Mouse (Mus musculus): ENCODE results near the gene Olfr633.
"Not testable (repeated sequence)": the region's sequence is repeated elsewhere in the genome, so short reads cannot be mapped to it uniquely, and the experiment has no call there.

Gene Olfr633

GRCm38 (mm10) chr7:103944137-103944536 is at the start of gene Olfr633:
Gene Olfr633 (plus strand): TSS chr7:103944437.
- DNase-seq (ENCODE audit: low spot score), result no peak

GRCm38 (mm10) chr7:103903187-103903586 is 41.0 kb upstream of the Olfr633 start, which contains the start of gene Olfr65:
Gene Olfr65 (plus strand): TSS chr7:103903487.
- no peak for DNase-seq (ENCODE audit: low spot score)

DNA sequence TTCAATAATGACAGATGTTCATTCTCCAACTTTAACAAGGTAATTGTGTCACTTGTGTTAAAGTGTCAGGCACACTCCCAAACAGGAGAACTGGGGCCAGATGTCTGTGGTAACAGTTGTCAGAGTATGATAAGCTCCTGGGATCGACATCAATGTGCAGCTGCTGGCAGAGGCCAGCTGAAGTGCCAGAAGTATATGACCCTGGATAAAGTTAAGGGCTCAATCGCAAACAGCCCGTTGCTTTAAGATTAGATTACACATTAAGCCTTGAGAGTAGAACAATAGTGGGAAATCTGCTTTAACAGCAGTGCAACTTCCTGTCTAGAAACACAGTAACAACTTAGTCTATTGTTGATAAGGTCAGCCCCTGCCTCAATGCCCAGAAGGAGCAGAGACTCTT is 34.2 kb upstream of the Olfr633 start:
- DNase-seq (ENCODE audit: low spot score), result no peak

- DNase-seq (ENCODE audit: low spot score), result no peak
Measured at GRCm38 (mm10) chr7:103912969-103913511, 31.2 kb upstream of the Olfr633 start.

DNA sequence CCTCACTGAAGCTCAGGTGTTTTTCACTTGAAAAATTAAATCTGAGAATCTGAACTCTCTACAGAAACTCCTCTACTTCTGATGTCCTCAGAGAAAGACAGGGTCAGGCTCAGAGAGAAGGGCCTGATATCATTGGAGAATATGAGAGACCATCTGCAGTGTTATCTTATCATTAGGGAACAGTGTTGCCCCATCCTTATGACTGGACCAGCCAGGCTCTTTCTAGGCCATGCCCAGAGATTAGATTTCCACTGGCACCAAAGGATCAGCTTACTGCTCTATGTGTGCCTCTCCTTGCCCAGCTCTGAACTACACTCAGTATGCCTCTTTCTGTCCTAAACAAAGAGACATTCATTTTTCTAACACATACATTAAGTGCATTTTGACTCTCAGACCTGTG is 28.9 kb upstream of the Olfr633 start:
- no peak for DNase-seq (ENCODE audit: low spot score)

- no peak for DNase-seq (ENCODE audit: low spot score)
Measured at GRCm38 (mm10) chr7:103928525-103928924, 15.7 kb upstream of the Olfr633 start, which contains the start of gene Olfr631. Gene Olfr631 (plus strand): TSS chr7:103928825.

GRCm38 (mm10) chr7:103934264-103934663 is 10.0 kb upstream of the Olfr633 start, which contains the start of gene Olfr632:
Gene Olfr632 (plus strand): TSS chr7:103934347.
- no peak for DNase-seq (ENCODE audit: low spot score)

GRCm38 (mm10) chr7:103942730-103943129 is 1.5 kb upstream of the Olfr633 start:
- peak; percentile 17 for DNase-seq (ENCODE audit: low spot score)

DNA sequence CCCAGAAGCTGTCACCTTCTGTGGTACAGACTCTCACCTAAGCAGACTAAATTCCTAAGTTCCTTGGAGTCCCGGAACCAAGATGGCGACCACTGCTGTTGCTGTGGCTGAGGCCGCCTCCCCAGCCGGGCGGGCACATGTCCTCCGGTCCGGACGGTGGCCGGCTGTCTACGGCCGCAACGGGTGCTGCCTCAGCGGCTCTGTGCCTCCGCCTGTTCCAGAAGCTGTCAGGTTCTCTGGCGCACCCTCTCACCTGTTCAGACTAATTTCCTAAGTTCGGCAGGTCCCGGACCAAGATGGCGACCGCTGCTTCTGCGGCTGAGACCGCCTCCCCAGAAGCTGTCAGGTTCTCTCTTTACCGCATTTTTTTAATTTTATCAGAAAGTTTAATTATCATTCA is 22.6 kb downstream of the Olfr633 start:
- DNase-seq (ENCODE audit: low spot score), result not testable (repeated sequence)

GRCm38 (mm10) chr7:103970852-103971251 is 26.6 kb downstream of the Olfr633 start, which contains the start of gene Olfr635:
Gene Olfr635 (plus strand): TSS chr7:103971152.
- no peak for DNase-seq (ENCODE audit: low spot score)

DNA sequence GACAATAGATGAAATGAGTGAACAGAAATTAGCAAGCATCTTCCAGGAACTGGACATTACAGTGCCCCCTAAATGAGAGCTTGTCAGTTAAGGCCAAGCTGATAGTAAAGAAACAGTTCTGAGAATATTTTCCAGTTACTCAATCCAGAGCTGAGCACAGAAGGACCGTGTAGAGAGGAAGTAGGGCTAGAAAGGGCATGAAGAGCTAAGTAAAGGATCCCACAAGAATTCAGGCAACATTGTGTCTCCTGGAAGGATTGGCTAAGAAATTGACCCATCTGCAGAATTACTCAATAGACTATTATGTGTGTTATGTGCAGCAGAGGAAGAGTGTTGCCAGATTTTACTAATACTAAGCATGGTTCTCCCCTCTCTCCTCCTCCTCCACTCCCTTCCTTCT is 27.5 kb downstream of the Olfr633 start:
- no peak for DNase-seq (ENCODE audit: low spot score)

GRCm38 (mm10) chr7:103998446-103998845 is 54.2 kb downstream of the Olfr633 start, which contains the start of gene Olfr638:
Gene Olfr638 (plus strand): TSS chr7:103998746.
- DNase-seq (ENCODE audit: low spot score), result no peak

Measured in ovary, postnatal 14 days (tissue).